Mouse (Mus musculus): ENCODE measurements at regions not wholly inside any gene's neighbourhood (a gene's known extent, or its start where the extent isn't known, plus 50 kb on each side); places are given as distances from the start of the nearest gene placed in this dataset.
A peak's percentile ranks its signal among the peaks of the same experiment; 100 is the strongest.

GRCm38 (mm10) chr15:88214286-88214685 lies 385.8 kb upstream of the Zdhhc25 start:
- no peak for DNase-seq

- DNase-seq: no peak
Measured at GRCm38 (mm10) chr15:88229456-88229855, 370.6 kb upstream of the Zdhhc25 start.

- no peak for DNase-seq
Measured at GRCm38 (mm10) chr15:88244606-88245005, 355.5 kb upstream of the Zdhhc25 start.

- DNase-seq: no peak
Measured at GRCm38 (mm10) chr15:88245496-88246246, 354.4 kb upstream of the Zdhhc25 start.

- peak; percentile 93 for DNase-seq
Measured at GRCm38 (mm10) chr15:88247974-88248625, 352.0 kb upstream of the Zdhhc25 start.

GRCm38 (mm10) chr15:88288051-88288450 lies 312.1 kb upstream of the Zdhhc25 start:
- DNase-seq: no peak

- DNase-seq: no peak
Measured at GRCm38 (mm10) chr15:88288696-88289095, 311.4 kb upstream of the Zdhhc25 start.

- DNase-seq: no peak
Measured at GRCm38 (mm10) chr15:88290740-88291363, 309.2 kb upstream of the Zdhhc25 start.

- DNase-seq: no peak
Measured at GRCm38 (mm10) chr15:88299061-88299460, 301.0 kb upstream of the Zdhhc25 start.

GRCm38 (mm10) chr15:88311158-88311557 lies 288.9 kb upstream of the Zdhhc25 start:
- no peak for DNase-seq

- no peak for DNase-seq
Measured at GRCm38 (mm10) chr15:88314810-88315459, 285.2 kb upstream of the Zdhhc25 start.

- no peak for DNase-seq
Measured at GRCm38 (mm10) chr15:88318048-88318447, 282.1 kb upstream of the Zdhhc25 start.

GRCm38 (mm10) chr15:88319527-88319926 lies 280.6 kb upstream of the Zdhhc25 start:
- DNase-seq: no peak

- DNase-seq: no peak
Measured at GRCm38 (mm10) chr15:88323584-88324375, 276.3 kb upstream of the Zdhhc25 start.

- DNase-seq: peak; percentile 16
Measured at GRCm38 (mm10) chr15:88325108-88325507, 275.0 kb upstream of the Zdhhc25 start.

- no peak for DNase-seq
Measured at GRCm38 (mm10) chr15:88353206-88353605, 246.9 kb upstream of the Zdhhc25 start.

GRCm38 (mm10) chr15:88360375-88361035 lies 239.6 kb upstream of the Zdhhc25 start:
- no peak for DNase-seq

GRCm38 (mm10) chr15:88361351-88361750 lies 238.8 kb upstream of the Zdhhc25 start:
- DNase-seq: no peak

- DNase-seq: no peak
Measured at GRCm38 (mm10) chr15:88362966-88363365, 237.1 kb upstream of the Zdhhc25 start.

- no peak for DNase-seq
Measured at GRCm38 (mm10) chr15:88370366-88370765, 229.7 kb upstream of the Zdhhc25 start.

- DNase-seq: no peak
Measured at GRCm38 (mm10) chr15:88372039-88372438, 228.1 kb upstream of the Zdhhc25 start.

- no peak for DNase-seq
Measured at GRCm38 (mm10) chr15:88373923-88374322, 226.2 kb upstream of the Zdhhc25 start.

All from kidney, postnatal 10 days (tissue).